Mouse (Mus musculus): Measurements from ENCODE around the gene Ccdc88a.

The Ccdc88a gene

DNA sequence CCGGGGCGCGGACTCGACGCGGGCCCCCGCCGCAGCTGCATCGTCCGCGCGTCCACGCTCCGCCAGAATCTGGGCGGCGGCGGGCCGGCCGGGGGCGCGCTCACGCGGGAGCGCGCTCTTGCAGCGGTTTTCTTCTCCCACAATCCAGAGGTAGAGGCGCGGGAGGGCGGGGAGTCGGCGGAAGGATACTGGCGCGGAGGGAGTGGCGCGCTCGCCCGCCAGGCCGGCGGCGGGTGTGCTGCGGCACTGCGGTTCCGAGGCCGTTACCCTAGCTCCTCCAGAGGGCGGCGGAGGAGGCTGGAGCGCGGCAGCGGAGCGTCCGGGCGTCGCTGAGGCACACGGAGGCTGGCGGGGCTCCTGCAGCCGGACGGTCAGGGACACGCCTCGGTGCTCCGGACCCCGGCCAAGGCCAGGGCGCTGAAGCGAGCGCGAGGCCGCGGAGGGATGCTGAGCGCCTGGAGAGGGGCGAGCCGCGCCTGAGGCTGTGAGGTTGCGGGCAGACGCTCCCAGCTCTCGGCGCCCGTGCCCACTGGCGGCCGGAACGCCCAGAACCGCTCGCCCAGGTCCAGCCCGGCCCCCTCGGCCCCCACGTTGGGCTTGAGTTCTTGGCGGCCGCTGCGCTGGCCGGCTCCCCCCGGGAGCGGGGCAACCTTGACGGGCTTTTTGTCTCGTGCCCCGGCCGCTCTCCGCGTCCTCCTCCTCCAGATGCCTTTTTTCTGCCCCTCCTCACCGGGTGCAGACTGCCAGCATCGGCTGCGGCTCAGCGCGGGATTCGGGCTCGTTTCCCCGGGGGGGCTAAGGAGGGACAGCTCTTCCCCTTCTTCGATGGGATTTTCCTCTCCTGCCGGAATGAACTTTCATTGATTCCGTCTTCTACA, at the start of gene Ccdc88a:
Gene Ccdc88a, plus strand, starts transcription at position 263 of the 878 bp plus-strand sequence.
- peak; percentile 95 to 96 for DNase-seq (ENCODE audit: low spot score in 2 of 2)

DNA sequence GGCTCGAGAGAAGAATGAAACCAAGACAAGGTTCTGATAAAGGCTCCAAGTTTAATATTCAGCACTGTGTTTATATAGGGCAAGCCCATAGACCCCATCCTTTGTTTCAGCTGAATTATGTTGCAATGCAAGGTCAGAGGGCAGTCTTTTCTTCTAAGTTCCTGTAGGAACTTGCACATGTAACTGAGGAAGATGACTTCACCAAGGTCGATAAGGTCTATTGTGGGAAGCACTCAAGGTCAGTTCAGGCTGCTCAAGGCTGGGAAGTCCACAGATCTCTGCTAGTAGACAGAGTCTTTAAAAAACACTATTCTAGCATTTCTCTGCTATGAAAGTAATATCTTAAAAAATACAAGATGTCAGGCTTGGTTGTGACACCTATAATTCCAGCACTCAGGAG, 38.0 kb upstream of the Ccdc88a start:
- DNase-seq (ENCODE audit: low spot score in 2 of 2) = no peak

DNA sequence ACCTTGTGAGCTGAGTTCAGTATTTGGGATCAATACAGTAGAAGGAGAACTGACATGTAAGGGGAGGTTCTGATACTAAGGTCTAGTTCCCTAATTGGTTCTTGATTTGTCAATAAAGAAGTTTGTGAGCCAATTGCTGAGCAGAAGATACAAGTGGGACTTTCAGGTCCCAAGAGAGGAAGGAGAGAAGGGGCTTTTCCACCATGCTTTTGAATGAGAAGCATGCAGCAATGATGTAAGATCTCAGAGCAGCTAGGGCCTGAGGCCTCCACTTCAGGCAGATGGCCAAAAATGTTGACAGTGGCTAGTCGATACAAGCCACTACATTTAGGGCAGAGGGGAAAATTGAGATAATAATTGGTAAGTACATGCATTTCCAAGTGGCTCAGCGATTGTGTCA, 32.2 kb upstream of the Ccdc88a start:
- DNase-seq (ENCODE audit: low spot score in 2 of 2) = no peak

DNA sequence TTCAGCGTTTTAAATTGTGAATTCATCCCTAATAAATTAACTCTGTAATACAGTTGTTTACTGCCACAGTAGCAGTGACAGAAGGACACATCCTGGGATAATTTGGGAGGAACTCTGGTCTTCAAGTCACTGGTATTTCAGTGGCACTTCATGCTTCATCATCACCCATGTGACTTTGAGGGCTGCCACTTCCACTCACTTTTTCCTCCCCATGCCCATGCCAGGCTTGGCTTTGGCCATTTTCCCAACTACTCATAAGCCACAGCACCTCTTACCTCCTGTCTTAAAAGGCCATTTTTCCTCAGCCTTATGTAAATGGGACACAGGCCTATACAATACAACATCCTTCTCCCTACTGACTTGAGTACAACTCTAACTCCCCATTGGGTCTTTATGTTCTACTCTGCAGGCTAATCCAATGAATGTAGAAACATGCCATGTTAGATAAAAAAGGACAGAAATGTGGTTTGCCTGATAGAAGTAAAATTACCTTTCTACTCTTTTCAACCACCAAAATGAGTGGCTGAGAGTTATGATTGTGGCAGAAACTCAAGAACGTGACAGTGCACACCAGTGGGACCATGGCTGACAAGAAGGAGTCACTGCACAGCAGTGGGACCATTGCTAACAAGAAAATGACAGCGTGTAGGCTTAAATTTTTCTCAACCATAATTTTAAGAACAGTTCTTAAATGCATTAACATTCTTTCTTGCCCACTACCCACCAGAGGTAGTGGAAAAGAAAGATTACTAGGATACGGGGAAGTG, 28.4 kb upstream of the Ccdc88a start:
- no peak for DNase-seq (ENCODE audit: low spot score in 2 of 2)

DNA sequence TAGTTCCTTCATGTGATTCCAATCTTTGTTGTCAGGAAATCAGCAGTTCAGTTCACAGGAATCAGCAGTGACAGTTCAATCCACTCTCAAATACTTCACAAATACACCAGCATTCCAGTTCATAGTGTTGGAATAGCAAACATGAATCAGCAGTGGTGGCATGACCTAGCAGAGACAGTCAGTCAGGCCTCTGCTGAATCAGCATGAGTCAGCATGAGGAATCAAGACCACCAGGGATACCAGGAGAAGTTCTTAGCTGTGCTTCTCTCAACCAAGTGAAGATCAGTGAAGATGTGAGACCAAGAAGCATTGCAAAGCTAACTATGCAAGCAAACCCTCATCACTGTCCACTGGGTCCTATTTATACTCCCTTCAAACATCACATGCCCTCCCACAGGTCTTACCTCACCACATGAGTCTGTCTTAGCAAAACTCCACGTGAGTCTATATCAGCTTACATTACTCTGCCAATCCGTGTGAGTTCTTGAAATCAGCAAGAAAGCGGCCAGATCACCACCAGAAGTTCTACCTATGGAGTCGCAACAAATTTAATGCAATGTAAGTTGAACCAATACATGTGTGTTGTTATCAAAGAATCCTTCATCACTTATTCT, 27.7 kb upstream of the Ccdc88a start:
- DNase-seq (ENCODE audit: low spot score in 2 of 2) = no peak

DNA sequence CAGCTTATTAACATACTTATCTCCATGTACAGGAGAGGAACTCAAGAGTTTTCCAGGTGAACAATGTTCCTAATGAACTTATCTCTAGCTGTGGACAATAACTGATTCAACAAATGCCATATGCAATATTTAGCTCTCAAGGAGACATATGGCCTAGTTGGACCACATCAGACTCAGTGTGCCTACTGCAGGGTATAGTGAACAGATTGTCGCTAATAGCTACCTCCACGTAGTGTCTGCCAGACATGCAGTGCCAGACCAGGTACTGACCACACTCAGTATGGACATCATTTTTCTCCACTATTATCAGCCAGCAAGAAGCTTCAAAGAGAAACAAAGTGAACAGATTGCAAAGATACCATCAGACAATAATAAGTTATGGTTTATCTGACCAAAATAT, 22.6 kb upstream of the Ccdc88a start:
- DNase-seq (ENCODE audit: low spot score in 2 of 2) = no peak

DNA sequence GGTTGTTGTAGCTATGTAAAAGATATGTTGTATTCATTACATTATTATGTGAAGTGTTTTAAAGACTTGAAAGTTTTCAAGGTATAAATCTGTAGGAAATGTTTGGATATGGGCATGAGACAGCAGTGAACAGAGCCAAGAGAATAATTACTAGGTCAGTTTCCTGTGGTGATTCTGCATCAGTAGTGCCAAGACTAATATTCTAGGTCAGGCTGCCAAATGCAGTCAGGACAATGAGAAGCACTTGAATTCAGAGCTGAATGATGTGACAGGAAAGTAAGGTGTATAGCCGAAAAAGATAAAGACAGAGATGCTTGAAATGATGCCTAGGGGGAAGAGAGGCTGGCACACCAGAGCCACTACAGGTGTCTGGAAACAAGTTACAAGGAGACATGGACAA, 21.2 kb upstream of the Ccdc88a start:
- DNase-seq (ENCODE audit: low spot score in 2 of 2) = no peak

DNA sequence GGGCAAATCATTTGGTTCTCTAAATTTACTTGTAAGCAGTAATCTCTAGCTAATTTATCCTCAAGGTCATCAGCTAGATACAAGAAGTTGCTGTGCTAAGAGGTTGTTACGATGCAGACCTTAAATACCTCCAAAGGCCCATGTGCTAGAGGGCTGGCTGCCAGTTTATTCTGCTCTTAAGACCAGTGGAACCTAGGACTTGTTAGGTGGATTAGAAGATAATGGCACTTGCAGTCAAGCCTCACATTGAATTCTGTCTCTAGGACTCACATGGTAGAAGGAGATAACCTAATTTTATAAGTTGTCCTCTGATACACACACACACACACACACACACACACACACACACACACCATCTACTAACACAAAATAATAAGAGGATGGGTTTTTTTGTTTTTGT, 5.3 kb upstream of the Ccdc88a start:
- no peak for DNase-seq (ENCODE audit: low spot score in 2 of 2)

DNA sequence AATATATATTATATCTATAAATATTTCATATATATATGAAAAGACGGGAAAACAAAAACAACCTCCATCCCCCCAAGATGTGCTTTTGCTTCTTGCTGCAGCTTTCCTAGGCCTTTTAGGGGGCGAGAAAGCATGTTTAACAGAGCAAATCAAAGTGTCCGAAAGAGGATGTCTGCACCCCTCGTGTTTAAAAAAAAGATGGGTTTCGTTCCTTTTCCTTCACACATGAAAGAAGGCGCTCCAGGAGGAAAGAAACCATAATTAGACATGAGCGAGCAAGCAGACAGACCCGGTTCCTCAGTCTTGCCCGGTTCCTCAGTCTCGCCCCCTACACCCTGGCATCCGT, 435 bp upstream of the Ccdc88a start:
- no peak for DNase-seq (ENCODE audit: low spot score in 2 of 2)

DNA sequence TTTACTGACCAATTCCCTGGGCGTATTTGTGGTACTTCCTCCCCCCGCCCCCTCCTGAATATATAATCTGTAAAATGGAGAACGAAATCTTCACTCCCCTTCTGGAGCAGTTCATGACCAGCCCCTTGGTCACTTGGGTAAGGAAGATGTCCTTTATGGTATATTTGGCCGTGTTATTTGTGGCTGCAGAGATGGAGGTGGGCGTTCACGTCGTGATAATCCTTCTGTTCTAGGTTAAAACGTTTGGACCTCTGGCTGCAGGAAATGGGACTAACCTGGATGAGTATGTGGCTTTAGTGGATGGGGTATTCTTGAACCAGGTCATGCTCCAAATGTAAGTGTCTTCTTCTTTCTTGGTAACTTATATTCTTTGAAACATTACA, 807 bp downstream of the Ccdc88a start:
- no peak for DNase-seq (ENCODE audit: low spot score in 2 of 2)

DNA sequence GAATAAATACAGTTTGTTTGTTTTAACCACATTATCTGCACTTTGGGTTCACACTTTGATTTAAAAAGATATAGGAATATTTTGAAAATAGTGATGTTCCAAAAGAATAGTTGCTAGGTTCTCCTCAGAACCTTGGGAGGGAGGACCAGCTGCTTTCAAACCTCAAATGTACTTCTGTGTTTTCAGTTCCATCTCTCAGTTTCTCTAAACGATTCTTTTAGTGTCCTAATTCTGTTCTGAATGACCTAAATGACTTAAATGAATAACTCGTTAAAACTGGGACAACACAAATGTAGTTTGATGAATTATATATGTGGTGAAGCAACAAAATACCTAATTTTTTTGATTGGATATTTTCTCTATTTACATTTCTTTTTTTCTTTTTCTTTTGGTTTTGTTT, 3.2 kb downstream of the Ccdc88a start:
- DNase-seq (ENCODE audit: low spot score in 2 of 2) = no peak

DNA sequence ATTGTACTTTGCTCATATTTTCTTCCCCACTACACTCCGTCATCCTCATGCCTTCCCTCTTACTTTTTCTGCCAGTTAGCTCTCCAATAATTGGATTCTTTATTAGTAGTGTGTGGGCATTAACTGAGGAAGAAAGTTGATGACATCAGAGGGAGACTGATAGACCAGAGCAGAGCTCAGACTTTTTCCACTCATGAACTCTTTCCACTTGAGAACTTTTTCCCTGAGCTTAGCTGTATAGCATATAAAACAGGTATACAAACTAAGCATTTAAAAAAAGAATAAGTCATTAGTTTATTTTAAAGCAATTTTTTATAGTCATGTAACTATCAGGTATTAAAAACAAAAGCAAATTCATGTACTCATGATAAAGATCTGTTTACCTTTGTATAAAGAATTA, 5.3 kb downstream of the Ccdc88a start:
- DNase-seq (ENCODE audit: low spot score in 2 of 2) = no peak

DNA sequence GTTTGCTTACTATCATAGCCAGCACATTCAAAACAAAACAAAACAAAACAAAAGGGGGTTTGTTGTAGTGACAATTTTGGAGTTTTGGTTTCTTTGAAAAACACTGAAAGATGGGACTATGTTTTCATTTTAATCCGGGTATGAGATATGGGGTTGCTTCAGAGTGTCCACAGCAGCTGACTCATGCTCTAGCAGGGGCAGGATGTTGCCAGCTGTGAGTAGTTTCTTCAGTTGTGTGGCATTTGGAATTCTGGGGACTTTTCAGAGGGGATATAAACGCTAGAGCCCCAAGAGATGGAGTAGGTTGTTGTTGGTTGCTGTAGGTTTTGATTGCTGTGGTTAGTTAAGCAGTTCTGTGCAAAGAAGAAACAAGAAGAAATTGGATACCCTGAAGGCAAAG, 10.0 kb downstream of the Ccdc88a start:
- DNase-seq (ENCODE audit: low spot score in 2 of 2) = no peak

DNA sequence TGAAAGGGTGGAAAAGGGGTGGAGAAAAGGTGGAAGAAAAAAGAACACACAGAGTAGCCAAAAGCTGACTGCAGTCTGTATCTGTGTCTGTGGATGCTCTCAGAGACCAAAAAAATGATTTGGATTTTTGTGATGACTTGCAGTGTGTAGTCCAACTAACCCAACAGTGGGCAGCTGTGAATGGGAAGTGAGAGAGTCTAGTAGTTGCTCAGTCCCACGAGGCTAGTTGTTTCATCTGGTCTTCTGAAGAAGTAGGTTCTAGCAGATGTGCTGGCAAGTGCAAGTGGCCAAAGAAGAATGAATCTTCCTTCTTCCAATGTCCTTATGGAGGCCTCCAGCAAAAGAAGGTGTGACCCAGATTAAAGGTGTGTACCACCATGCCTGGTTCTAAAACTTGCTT, 10.5 kb downstream of the Ccdc88a start:
- no peak for DNase-seq (ENCODE audit: low spot score in 2 of 2)

DNA sequence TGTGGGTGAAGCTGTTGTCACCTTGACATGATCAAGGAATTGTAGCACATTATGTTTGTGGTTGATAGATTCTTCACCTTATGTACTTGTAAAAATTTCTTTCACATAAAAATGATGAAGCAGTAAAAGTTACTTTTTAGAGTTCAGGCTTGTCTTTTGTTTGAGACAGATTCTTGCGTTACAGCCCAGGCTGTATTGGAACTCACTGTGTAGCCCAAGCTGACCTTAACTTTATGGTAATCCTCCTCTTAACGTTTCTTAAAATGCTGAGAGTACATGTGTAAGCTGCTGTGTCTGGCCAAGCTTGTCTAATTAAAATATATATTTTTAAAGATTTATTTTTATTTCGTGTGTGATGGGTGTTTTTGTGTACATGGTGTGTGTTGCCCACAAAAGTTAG, 11.2 kb downstream of the Ccdc88a start:
- no peak for DNase-seq (ENCODE audit: low spot score in 2 of 2)

DNA sequence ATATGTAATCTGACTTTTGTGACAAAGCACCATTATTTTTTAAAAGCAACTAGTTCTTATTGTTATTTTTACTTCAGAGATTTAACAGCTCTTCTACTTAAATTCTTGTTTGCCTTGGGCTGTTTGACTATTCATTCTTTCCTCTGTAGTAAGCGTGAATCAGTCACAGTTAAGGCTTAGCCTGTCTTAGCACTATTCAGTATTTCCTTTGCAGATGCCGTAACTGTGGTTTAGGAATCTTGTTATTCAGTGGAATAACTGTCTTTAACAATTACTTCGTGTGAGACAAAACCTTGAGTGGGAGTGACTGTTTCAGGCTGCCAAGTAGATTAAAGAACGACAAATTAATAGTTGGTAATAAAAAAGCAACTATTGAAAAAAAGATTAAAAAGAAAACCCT, 16.5 kb downstream of the Ccdc88a start:
- DNase-seq (ENCODE audit: low spot score in 2 of 2) = no peak

DNA sequence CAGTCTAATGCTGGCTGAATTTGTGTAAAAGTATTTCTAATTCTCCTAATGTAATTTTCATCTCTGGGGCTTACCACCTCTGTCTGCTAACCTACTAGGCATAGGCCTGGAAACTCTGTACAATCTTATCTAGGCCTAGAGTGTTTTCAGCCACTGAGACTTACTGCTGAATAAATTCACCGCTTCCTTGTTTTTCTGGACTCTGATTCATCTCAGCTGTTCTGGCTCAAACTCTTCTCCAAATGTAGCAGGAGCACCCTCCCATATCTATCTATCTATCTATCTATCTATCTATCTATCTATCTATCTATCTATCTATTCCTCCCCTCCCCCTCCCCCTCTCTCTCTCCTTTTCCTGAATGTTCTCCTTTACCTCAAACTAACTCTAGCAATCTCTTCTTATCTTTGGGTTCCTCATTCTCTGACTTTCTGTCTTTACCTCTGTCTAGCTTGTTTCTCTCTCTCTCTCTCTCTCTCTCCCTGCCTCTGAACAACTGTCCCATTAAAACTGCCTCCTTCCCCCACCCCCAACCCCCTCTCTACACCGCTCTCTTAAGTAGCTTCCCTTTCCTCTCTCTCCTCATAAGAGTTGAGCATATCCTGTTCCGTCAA, 21.8 kb downstream of the Ccdc88a start:
- no peak for DNase-seq (ENCODE audit: low spot score in 2 of 2)

DNA sequence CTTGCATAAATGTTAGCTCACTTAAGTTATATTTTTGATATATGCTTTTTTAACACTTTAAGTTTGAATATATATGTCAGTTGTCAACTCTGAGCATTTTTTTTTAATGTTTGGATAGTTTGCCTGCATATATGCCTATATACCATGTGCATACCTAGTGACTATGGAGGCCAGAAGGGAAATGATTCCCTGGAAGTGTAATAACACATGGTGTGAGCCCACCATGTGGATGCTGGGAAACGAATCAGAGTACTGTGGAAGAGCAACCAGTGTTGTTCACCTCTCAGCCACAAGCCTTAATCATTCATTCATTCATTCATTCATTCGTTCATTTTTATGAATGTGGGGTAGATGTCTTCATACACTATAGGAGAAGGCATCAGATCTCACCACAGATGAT, 26.9 kb downstream of the Ccdc88a start:
- DNase-seq (ENCODE audit: low spot score in 2 of 2) = no peak

DNA sequence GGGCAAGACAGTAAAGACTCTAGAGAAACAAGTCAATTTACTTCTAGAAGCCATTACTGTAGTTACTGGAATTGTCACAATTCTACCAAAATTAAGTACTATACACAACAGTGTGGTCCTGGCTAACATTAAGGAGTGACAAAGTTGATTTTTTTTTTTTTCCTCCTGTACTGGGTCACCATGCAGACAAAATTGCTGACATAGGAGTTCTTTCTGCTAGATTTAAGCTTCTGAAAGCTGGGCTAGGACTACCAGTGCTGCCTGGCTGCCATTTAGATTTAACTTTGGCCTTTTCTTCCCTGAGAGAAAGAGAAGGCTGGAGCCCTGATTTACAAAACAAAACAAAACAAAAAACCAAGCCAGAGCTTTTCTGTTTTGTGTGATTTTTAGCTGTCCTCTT, 32.8 kb downstream of the Ccdc88a start:
- no peak for DNase-seq (ENCODE audit: low spot score in 2 of 2)

DNA sequence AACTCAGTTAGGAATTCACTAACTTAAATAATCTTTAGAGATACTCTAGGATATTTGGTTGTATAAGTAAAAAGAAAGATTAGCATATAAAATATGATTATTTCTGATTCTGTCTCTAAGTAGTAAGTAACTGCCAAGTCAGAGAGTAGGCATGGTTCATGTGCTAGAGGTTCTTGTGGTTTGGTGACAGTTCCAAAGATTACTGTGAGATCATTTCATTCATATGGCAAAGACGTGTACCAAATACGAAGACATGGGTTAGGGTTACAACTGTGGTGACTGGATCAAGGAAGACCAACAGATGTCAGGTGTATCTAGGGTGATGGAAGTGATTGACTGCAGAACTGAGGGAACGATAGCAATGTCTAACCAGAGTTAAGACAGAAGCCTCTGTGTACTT, 50.0 kb downstream of the Ccdc88a start:
- DNase-seq (ENCODE audit: low spot score in 2 of 2) = no peak

DNA sequence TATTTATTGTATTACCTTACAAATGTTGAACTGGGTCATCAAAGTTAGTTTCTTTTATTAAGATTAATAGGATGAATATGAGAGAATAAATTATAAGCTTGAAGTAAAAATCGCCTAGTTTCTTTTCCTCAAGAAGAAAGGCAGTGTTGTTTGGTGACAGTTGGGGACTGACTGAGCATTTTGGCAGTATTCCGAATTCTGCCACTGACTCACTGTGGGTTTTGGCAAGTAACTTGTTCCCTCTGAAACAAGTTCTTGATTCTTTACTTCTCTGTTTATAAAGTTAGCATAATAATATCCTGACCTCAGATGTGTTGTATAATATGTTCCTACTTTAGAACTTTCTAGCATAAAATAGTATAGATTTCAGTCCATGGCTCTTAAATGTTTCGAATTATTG, 55.3 kb downstream of the Ccdc88a start:
- DNase-seq (ENCODE audit: low spot score in 2 of 2) = peak; percentile 21 to 26

DNA sequence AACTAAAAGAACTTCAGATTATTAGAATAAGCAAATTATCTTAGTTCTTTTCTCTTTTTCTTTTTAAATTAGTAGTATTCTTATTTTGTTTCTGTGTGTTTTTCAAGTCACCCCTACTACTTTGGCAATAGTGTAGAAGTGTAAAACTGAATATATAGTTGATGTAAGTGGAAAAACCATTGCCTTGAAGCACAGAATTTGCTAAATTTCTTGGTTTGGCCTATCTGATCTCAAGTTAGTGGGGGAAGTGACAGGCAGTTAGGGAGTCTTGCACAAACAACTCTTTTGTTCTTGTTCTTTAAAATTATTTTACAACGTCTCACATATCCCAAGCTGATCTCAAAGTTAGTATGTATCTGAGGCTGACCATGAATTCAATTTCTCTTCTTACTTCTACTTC, 57.6 kb downstream of the Ccdc88a start:
- no peak for DNase-seq (ENCODE audit: low spot score in 2 of 2)

DNA sequence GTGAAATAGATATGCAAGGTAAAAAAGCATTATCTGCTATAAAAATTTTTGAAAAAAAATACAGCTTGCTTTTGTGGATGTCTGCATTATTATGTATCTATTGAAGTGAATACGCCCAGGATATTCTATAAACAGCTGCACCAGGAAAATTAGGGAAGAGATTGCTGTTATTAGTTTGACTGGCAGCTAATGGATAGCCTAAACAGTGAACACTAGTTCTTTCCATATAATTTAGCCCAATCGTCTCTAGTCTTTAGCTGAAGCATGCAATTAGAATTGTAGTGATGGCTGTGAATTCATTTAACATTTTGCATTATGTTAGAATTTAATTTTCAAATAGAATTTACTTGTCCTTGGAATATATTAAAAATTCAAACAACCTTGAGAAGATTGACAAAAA, 75.3 kb downstream of the Ccdc88a start:
- no peak for DNase-seq (ENCODE audit: low spot score in 2 of 2)
